Mouse (Mus musculus) myocyte (in vitro differentiated cells): ENCODE data around the gene Rpl5.

Source experiments
- CEBPB ChIP-seq: IDR thresholded peaks from 2 replicates; pipeline ENCODE4 v1.6.1; 2011; ENCODE audit warnings: mild to moderate bottlenecking, moderate library complexity; ENCODE audit not compliant: poor library complexity, insufficient read depth, severe bottlenecking
- E2F4 ChIP-seq: IDR thresholded peaks from one replicate; pipeline ENCODE4 v1.6.1; 2011; ENCODE audit warnings: mild to moderate bottlenecking, control low read depth, moderate library complexity; ENCODE audit not compliant: insufficient read depth
- MAX ChIP-seq: IDR thresholded peaks from one replicate; pipeline ENCODE4 v1.6.1; 2011; ENCODE audit warnings: low read depth, mild to moderate bottlenecking, control low read depth
- MYOD1 ChIP-seq, 3 experiments: IDR thresholded peaks; one replicate each; pipeline ENCODE4 v1.6.1; 2011; ENCODE audit warnings: control low read depth in 2 of 3, low read depth in 2 of 3, mild to moderate bottlenecking in 2 of 3, moderate library complexity in 1 of 3; ENCODE audit not compliant: insufficient read length in 2 of 3, control insufficient read depth in 1 of 3
- MYOG ChIP-seq, 3 experiments: IDR thresholded peaks; one replicate each; pipeline ENCODE4 v1.6.1; 2011; ENCODE audit warnings: control low read depth in 2 of 3, low read depth in 2 of 3, mild to moderate bottlenecking in 2 of 3; ENCODE audit not compliant: insufficient read length in 2 of 3, control insufficient read depth in 1 of 3, insufficient read depth in 1 of 3
- POLR2A ChIP-seq: IDR thresholded peaks from one replicate; pipeline ENCODE4 v1.6.1; 2011; ENCODE audit warnings: low read depth, mild to moderate bottlenecking, control low read depth, moderate library complexity; ENCODE audit not compliant: insufficient read length
- POLR2AphosphoS2 ChIP-seq: IDR thresholded peaks from one replicate; pipeline ENCODE4 v1.6.1; 2011; ENCODE audit warnings: low read depth, control low read depth; ENCODE audit not compliant: insufficient read length
- REST ChIP-seq: IDR thresholded peaks from one replicate; pipeline ENCODE4 v1.6.1; 2011; ENCODE audit warnings: mild to moderate bottlenecking, control low read depth, moderate library complexity; ENCODE audit not compliant: insufficient read depth, insufficient read length
- SRF ChIP-seq: IDR thresholded peaks from one replicate; pipeline ENCODE4 v1.6.1; 2011; ENCODE audit warnings: low read depth; ENCODE audit not compliant: control insufficient read depth, insufficient read length
- TCF12 ChIP-seq: IDR thresholded peaks from one replicate; pipeline ENCODE4 v1.6.1; 2011; ENCODE audit warnings: mild to moderate bottlenecking, control low read depth; ENCODE audit not compliant: poor library complexity, insufficient read depth, severe bottlenecking
- USF1 ChIP-seq: IDR thresholded peaks from one replicate; pipeline ENCODE4 v1.6.1; 2011; ENCODE audit warnings: low read depth, mild to moderate bottlenecking, control low read depth, moderate library complexity

DNA sequence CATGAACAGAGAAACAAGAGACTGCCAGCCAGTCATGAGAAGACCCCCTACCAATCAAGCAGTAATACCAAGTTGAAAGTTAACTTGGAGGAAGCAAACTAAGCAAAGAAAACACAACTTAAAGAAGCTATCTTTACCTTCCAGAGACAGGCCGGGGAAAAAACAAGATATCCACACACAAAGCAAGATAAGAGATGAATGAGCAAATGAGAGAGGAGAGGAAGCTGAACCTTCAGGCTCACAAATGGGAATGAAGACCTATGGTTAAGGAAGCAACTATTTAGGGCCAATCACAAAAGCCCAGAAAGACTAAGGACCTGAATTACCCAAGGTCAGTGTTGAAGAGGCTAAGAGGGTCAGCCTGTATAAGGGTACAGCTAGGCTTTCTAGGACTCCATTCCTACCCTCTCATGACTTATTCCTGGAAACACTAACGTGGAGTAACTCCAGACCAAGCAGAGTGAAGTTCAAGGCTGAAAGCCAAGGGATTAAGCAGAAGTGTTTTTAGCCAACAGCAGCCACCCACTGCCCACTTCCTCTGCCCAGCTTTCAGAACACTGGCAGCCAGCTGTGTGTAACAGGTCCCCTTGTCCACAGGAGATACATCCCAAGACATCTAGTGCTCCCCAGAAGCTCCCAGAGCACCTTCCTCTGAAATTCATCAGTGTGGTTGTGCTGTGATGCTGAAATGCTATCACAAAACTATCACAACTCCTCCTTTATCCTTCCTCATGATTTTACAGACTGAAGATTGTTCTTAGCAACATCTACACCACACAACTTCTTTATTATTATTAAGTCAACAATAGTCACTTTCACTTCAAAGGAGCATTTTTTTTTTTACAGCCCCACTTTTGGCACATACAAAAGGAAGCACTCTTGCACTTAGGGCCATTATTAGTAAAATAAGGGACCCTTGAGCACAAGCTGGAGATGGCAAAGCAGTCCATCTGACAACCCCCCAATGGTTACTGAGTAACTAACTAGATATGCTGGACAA lies 33.9 kb upstream of the Rpl5 start:
- no peak for TF ChIP-seq POLR2A
- TF ChIP-seq MAX: no peak
- TF ChIP-seq SRF: no peak
- no peak for TF ChIP-seq MYOD1 (IDR thresholded peaks at IDR 0.05; ENCODE audit: control insufficient read depth in 1 of 3, insufficient read length in 2 of 3, low read depth in 2 of 3)
- no peak for TF ChIP-seq USF1
- TF ChIP-seq POLR2AphosphoS2: no peak
- no peak for TF ChIP-seq TCF12
- TF ChIP-seq CEBPB: no peak
- no peak for TF ChIP-seq MYOG (IDR thresholded peaks at IDR 0.05; ENCODE audit: control insufficient read depth in 1 of 3, insufficient read depth in 1 of 3, insufficient read length in 2 of 3, low read depth in 2 of 3)
- no peak for TF ChIP-seq E2F4
- TF ChIP-seq REST: no peak
